Mouse (Mus musculus): Measurements from ENCODE around the gene Nelfa. TPM values are rescaled to one million over a fixed set of nuclear protein-coding genes. Genes with fewer than 3 reads are reported as not detected.

The Nelfa gene
- polyA plus RNA-seq, 1 experiment from 2014 or later: 33.5 TPM

DNA sequence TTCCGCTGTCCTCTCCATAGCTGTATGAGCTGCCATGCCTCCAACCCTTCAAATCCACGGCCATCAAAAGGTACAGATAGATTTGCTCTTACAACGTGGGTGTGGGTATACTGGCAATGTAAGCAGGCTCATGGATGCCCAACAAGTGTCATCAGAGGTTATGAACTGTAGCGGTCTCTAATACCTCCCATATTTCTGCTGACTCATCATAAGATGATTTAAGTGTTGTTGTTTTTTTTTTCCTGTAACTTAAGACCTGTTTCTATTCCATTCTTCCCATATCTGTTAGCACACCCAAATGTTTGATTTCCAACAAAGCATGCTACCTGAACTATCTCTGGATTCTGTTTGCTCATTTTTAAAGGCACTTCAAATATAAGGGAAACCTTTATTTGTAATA, 55.1 kb downstream of the Nelfa start:
- H3K4me1 ChIP-seq: no peaks in the 10 kb centered on the region
- H3K9me3 ChIP-seq: no peaks in the 10 kb centered on the region
- H3K4me3 ChIP-seq: no peak overlapping the region
- H3K4me2 ChIP-seq: no peak overlapping the region
- 93% methylated on average over 4 of the region's 4 CpGs for WGBS
- H3K9ac ChIP-seq: no peak overlapping the region
- H3K36me3 ChIP-seq: peaks cover 97% of the 10 kb centered on the region
- no peak overlapping the region for H3K27ac ChIP-seq (replicated peaks)
- H3K27me3 ChIP-seq (replicated peaks): no peaks in the 10 kb centered on the region
- no peak for ATAC-seq (ENCODE audit: extremely low read depth, insufficient number of reproducible peaks, low FRiP score, low TSS enrichment)

DNA sequence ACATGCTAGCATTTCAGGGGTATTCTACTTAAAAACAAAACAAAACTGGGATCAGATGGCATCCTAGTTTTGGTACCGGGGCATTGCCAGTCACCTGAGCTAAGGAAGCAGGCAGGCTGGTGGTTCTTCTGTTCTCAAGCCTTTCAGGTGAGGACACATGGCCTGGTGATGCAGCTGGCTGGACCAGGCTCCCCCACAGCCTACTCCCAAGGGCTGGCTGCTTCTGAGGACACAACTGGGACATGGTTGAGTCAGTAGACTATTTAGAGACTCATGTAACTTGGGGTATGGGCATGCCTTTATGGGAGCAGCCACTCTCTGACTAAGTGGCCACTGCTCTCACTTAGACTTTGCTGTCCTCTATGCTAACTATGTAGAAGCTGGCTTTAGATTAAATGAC, 60.7 kb downstream of the Nelfa start:
- H3K4me3 ChIP-seq: no peak overlapping the region
- no peak for ATAC-seq (ENCODE audit: extremely low read depth, insufficient number of reproducible peaks, low FRiP score, low TSS enrichment)
- 95% methylated on average over 1 of the region's 1 CpGs for WGBS
- H3K36me3 ChIP-seq: peaks cover 89% of the 10 kb centered on the region
- H3K4me2 ChIP-seq: no peak overlapping the region
- H3K27ac ChIP-seq (replicated peaks): no peak overlapping the region
- no peak overlapping the region for H3K9ac ChIP-seq
- H3K4me1 ChIP-seq: no peaks in the 10 kb centered on the region
- no peaks in the 10 kb centered on the region for H3K9me3 ChIP-seq
- no peaks in the 10 kb centered on the region for H3K27me3 ChIP-seq (replicated peaks)

DNA sequence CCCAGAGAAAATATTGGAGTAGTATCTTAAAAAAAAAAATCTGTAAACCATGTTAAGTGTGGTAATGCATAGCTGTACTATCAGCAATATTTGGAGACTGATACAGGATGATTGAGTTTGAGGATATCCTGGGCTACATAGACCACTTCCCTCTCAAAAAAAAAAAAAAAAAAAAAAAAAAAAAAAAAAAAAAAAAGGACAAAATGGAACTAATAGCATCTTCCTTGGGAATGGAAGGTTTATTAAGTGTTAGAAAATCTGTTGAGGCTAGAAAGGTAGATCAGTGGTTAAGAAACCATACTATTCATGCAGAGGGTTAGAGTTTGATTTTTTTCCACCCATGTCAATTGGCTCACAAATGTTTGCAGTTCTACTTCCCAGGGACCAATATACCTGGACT, 78.5 kb downstream of the Nelfa start:
- ATAC-seq (ENCODE audit: extremely low read depth, insufficient number of reproducible peaks, low FRiP score, low TSS enrichment): no peak
- H3K27me3 ChIP-seq (replicated peaks): no peaks in the 10 kb centered on the region
- H3K27ac ChIP-seq (replicated peaks): no peak overlapping the region
- no peaks in the 10 kb centered on the region for H3K4me1 ChIP-seq
- no peak overlapping the region for H3K4me3 ChIP-seq
- no peak overlapping the region for H3K9ac ChIP-seq
- peaks cover 5% of the 10 kb centered on the region for H3K9me3 ChIP-seq
- peaks cover 92% of the 10 kb centered on the region for H3K36me3 ChIP-seq
- H3K4me2 ChIP-seq: no peak overlapping the region

DNA sequence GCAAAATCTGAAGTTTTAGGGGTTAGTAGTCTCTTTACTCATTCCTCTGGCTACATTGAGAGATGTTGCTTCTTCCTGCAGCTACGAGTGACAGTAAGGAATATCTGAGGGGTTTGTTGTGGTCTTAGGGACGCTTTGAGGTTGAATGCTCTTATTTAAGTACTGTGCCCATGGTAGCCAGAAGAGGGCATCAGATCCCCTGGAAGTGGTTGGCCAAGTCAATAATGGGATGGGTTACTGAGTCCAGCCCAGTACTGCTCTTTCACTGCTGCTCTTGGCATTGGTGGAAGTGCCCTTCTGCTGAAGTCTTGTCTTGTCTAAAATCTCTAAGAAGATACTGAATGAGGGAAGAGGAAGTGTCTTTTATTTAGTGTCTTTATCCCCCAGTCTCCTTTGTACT, 82.2 kb downstream of the Nelfa start:
- no peaks in the 10 kb centered on the region for H3K4me1 ChIP-seq
- no peak overlapping the region for H3K9ac ChIP-seq
- 75% methylated on average over 2 of the region's 2 CpGs for WGBS
- no peak overlapping the region for H3K4me3 ChIP-seq
- no peaks in the 10 kb centered on the region for H3K9me3 ChIP-seq
- H3K4me2 ChIP-seq: no peak overlapping the region
- no peaks in the 10 kb centered on the region for H3K27me3 ChIP-seq (replicated peaks)
- ATAC-seq (ENCODE audit: extremely low read depth, insufficient number of reproducible peaks, low FRiP score, low TSS enrichment): no peak
- no peak overlapping the region for H3K27ac ChIP-seq (replicated peaks)
- peaks cover 82% of the 10 kb centered on the region for H3K36me3 ChIP-seq

DNA sequence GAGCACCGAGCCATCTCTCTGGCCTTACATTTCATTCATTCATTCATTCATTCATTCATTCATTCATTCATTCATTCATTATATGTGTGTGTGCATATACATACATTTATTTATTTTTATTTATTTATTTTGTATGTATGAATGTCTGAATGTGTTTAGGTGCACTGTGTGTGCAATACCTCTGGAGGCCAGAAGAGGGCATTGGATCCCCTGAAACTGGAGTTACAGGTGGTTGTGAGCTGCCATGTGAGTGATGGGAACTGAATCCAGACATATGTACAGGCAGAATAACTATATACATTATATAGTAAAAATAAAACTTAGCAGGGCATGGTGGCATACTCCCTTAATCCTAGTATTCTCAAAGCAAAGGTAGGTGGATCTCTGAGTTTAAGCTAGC, 83.1 kb downstream of the Nelfa start:
- H3K9me3 ChIP-seq: no peaks in the 10 kb centered on the region
- no peaks in the 10 kb centered on the region for H3K4me1 ChIP-seq
- H3K9ac ChIP-seq: no peak overlapping the region
- 100% methylated on average over 1 of the region's 1 CpGs for WGBS
- no peak overlapping the region for H3K27ac ChIP-seq (replicated peaks)
- no peak overlapping the region for H3K4me3 ChIP-seq
- ATAC-seq (ENCODE audit: extremely low read depth, insufficient number of reproducible peaks, low FRiP score, low TSS enrichment): no peak
- no peaks in the 10 kb centered on the region for H3K27me3 ChIP-seq (replicated peaks)
- H3K36me3 ChIP-seq: peaks cover 78% of the 10 kb centered on the region
- no peak overlapping the region for H3K4me2 ChIP-seq

DNA sequence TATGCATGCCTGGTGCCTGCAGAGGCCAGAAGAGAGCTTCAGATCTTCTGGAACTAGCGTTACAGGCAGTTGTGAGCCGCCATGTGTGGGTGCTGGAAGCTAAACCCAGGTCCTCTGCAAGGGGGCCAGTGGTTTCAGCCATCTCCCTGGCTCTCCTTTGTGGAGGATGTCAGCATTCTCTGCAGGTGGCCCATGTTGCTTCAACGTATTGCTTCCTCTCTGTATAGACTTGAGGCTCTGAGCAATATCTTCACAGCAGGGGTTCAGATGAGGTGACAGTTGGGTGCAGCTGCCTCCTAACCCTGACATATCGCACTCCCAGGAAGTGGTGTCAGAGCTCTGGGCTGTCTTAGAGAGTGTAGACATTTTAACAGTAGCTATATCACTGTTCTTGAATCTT, 84.7 kb downstream of the Nelfa start:
- peaks cover 77% of the 10 kb centered on the region for H3K36me3 ChIP-seq
- no peak overlapping the region for H3K27ac ChIP-seq (replicated peaks)
- ATAC-seq (ENCODE audit: extremely low read depth, insufficient number of reproducible peaks, low FRiP score, low TSS enrichment): no peak
- no peak overlapping the region for H3K9ac ChIP-seq
- no peaks in the 10 kb centered on the region for H3K9me3 ChIP-seq
- no peaks in the 10 kb centered on the region for H3K4me1 ChIP-seq
- no peak overlapping the region for H3K4me3 ChIP-seq
- H3K27me3 ChIP-seq (replicated peaks): no peaks in the 10 kb centered on the region
- no peak overlapping the region for H3K4me2 ChIP-seq
- WGBS: 92% methylated on average over 4 of the region's 4 CpGs

Small RNAs within 50 kb of the gene (microRNA-seq; reads per million reads assigned to microRNA genes)
- gene Mir7024: not detected

Other genes with a start within 250 kb of the Nelfa start
- 4.1 and 4.3 TPM in 2 replicates for gene Fgfr3, start 214.7 kb downstream of the Nelfa start, polyA plus RNA-seq (2015; fragmentation: Nextera tagmentation; extraction: Ambion mirVana)
- gene Letm1, start 153.6 kb downstream of the Nelfa start, polyA plus RNA-seq (2015; fragmentation: Nextera tagmentation; extraction: Ambion mirVana): 40.9 and 43.5 TPM in 2 replicates
- 26.5 and 30.3 TPM in 2 replicates for gene Nsd2, start 115.7 kb downstream of the Nelfa start, polyA plus RNA-seq (2015; fragmentation: Nextera tagmentation; extraction: Ambion mirVana)
- 81.5 and 82.8 TPM in 2 replicates for gene Gm1673, start 47.0 kb upstream of the Nelfa start, polyA plus RNA-seq (2015; fragmentation: Nextera tagmentation; extraction: Ambion mirVana)
- gene Nat8l, start 59.6 kb upstream of the Nelfa start, polyA plus RNA-seq (2015; fragmentation: Nextera tagmentation; extraction: Ambion mirVana): 0.35 and 0.70 TPM in 2 replicates
- gene Poln, start 233.0 kb upstream of the Nelfa start, polyA plus RNA-seq (2015; fragmentation: Nextera tagmentation; extraction: Ambion mirVana): 0.24 and 0.47 TPM in 2 replicates
- 20.8 and 25.4 TPM in 2 replicates for gene Haus3, start 233.1 kb upstream of the Nelfa start, polyA plus RNA-seq (2015; fragmentation: Nextera tagmentation; extraction: Ambion mirVana)

Data from heart, embryonic 13.5 days (tissue).